Mouse (Mus musculus): ENCODE data around the gene Taf12.
"Not testable (repeated sequence)": the region's sequence is repeated elsewhere in the genome, so short reads cannot be mapped to it uniquely, and the experiment has no call there.

Taf12 gene

DNA sequence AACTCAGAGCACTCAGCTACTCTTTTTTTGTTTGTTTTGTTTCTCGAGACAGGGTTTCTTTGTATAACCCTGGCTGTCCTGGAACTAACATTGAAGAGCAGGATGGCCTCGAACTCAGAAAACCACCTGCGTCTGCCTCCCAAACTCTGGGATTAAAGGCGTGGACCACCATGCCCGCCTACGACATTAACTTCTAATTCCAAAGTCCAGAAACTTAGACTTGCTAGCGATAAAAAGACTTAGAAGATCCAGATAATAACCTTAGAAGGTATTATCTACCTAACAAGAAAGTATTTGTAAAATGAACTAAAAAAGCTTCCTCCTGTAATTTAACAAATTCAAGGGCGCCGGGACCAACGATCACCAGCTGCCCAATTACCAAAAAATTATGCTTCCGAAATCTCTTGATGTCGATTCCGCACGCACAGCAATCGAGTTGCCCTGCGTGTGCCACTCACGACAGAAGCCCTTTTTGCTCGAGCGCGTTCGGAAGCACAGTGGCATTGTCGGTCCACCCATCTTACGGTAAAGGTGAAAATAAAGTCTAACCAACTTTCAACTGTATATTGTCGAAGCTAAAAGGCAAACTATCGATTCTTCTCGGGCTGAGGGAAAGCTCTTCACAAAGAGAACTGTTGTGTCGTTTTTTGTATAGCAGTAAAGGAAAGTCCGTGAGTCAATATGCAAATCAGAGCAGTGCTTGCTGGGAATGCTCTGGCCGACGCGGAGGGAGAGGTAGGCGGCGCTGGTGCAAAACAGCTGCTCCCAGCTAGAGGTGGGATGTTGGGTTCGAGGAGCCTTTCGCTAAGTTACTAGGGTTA is 4.2 kb upstream of the Taf12 start:
- peak; percentile 91 for DNase-seq (ENCODE audit: low read depth)

DNA sequence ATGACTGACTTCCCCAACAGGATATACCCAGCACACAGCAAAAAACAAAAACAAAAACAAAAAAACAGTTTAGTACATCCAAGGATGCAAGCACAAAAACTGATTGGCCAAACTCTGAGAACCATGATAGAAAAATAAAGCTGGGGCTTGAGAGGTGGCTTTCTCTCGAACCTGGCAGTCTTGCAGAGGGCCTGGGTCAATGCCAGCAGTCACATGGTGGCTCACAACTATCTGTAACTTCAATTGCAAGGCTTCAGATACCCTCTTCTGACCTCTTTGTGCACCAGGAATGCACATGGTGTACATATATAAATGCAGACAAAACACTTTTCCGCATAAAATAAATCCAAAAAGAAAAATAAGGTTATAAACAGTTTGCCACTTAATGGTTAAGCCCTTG is 1.0 kb upstream of the Taf12 start:
- DNase-seq (ENCODE audit: low read depth): no peak

DNA sequence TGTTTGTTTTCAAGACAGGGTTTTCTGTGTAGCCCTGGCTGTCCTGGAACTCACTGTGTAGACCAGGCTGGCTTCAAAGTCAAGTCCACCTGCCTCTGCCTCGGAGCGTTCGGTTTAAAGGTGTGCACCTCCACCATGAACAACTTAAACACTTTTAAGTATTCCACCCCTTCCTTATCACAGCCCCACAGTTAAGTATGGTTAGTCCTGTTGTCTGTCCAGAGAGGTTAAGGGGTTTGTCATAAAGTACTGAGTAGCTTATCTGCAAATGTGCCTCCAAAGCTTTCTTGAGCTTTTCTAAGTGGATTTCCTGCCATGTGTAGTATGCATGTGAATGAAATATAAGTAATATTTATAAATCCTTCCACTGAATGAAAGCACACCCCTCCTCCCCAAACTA is 1.8 kb downstream of the Taf12 start:
- no peak for DNase-seq (ENCODE audit: low read depth)

DNA sequence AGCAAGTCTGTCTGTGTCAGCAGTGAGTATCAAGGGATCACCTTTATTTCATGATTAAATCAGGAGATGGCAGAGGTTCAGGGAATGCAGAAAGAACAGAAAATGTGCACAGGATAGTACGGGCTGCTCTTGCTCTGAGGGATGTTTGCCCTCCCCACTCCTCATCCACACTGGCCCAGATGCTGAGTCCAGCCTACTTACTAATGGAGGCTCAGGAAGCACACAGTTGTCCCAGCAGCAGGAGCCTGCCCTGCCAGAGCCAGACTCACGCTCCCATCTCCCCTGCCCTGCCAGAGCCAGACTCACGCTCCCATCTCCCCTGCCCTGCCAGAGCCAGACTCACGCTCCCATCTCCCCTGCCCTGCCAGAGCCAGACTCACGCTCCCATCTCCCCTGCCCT is 14.7 kb downstream of the Taf12 start:
- DNase-seq (ENCODE audit: low read depth): not testable (repeated sequence)

- no peak for DNase-seq (ENCODE audit: low read depth)
Observed at GRCm38 (mm10) chr4:132291056-132291455, 16.9 kb downstream of the Taf12 start.

DNA sequence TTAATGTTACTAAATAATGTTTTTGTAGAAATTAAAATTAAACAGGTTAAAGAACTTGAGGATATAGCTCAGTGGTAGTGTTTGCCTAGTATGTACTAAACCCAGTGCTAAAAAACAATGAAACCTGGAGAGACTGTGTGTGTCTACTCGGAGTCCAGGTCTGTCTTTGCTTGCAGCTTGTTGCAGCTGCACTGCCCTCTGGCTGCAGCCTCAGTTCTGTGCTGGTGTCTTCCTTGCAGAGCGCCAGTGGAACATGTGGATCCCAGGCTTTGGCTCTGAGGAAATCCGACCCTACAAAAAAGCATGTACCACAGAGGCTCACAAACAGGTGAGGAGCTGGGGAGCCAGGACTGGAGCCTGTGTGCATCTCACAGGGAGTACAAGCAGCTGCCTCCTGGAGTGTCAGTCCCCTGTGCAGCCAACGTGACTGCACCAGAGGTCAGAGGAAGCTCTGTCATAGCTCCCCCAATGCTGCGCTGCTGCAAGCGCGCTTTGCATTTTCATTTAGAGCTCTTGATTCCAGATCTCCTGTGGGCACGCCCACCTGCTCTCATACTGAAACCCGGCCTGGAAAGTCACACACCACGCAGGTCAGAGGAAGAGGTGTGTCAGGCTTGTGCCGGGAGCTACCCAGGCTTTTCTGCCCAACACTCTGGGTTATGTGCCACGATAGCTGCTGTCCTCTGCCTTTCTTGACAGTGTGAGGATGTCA is 17.6 kb downstream of the Taf12 start:
- DNase-seq (ENCODE audit: low read depth): no peak

GRCm38 (mm10) chr4:132292988-132293387 is 18.8 kb downstream of the Taf12 start:
- DNase-seq (ENCODE audit: low read depth): no peak

- no peak for DNase-seq (ENCODE audit: low read depth)
Observed at GRCm38 (mm10) chr4:132293682-132294240, 19.6 kb downstream of the Taf12 start.

DNA sequence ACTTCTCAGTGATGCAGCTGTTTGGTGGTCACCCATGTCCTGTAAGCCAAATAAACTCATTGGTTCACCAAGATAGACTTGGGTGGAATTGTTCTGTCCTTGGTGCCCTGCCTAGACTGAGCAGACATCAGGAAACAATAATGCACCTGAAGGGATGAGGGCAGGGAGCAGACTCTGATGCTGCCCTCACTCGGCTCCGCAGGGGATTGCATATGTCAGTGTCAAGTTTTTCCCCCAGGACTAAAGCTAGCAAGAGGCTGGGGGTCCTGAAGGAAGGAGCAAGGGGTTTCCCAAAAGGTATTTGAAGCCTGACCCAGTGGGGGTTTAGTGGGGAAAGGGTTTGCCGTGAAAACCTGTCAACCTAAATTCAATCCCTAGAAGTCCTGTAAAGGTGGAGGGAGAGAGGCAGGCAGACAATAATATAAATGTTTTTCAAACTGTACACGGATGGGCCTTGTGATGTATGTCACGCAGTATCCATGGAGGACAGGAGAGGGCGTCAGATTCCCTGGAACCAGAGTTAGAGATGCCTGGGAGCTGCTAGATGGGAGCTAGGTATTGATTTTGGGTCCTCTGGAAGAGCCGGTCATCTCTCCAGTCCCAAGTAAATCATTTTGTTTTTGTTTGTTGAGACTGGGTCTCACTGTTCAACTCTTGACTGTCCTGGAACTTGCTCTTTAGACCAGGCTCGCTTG is 21.7 kb downstream of the Taf12 start:
- DNase-seq (ENCODE audit: low read depth): no peak

DNA sequence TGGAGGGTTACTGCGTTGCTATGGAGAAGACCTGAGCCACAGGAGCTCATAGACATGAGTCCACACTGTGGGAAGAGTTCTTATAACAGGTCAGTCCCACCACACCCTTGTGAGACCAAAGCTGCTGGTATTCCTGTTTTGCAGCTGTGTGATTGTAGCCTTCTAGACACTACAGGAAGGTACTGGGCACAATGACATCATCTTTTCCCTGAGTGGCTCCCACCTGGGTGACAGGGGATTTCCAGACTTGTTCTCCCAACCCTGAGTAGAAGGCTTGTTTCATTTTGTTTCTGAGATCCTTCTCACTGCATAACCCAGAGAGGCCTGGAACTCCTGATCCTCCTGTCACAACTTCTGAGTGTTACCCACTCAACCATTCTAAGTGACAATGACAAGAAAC is 25.7 kb downstream of the Taf12 start:
- no peak for DNase-seq (ENCODE audit: low read depth)

- DNase-seq (ENCODE audit: low read depth): no peak
Observed at GRCm38 (mm10) chr4:132301486-132301885, 27.3 kb downstream of the Taf12 start.

DNA sequence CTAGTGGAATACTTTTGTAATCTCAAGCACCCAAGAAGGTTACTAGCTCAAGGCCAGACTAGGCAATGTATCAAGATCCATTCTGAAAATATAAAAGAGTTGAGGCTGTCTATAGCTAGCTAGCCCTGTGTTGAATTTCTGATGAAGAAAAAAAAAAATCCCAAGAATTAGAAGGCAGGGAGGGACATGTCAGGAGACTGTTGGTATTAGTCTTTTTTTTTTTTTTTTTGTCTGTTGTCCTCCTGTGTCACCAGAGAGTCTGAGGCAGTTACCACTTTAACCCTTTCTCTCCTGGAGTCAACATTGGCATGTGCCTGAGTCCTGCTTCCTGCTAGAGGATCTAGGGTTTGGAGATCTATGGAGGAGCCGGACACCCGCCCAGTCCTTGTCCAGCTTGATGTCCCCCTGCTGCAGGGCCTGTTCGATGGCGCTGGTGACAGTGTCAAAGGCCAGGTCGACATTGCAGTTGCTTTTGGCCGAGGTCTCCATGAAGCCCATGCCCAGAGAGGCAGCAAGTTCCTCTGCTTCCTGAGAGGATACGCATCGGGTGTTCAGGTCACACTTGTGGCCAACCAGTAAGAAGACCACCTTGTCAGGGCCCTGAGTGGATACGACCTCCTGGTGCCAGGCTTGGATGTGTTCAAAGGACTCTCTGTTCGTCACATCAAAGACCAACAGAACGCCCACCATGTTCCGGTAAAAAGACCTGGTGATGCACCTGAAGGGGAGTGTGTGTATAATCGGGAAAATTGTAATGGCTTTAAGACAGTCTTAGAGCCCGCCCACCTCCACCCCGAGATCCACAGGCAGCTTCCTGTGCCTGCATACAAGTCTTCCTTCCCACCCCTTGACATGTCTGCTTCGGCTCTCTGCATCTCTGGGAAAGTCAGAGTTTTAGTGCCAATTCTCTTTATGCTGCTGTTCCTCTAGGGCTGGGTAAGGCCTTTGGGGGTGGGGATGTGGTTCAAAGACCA is 28.1 kb downstream of the Taf12 start:
- no peak for DNase-seq (ENCODE audit: low read depth)

- no peak for DNase-seq (ENCODE audit: low read depth)
Observed at GRCm38 (mm10) chr4:132302939-132303479, 28.8 kb downstream of the Taf12 start, which contains the start of gene Rab42. Gene Rab42 (minus strand): TSS chr4:132303385.

DNA sequence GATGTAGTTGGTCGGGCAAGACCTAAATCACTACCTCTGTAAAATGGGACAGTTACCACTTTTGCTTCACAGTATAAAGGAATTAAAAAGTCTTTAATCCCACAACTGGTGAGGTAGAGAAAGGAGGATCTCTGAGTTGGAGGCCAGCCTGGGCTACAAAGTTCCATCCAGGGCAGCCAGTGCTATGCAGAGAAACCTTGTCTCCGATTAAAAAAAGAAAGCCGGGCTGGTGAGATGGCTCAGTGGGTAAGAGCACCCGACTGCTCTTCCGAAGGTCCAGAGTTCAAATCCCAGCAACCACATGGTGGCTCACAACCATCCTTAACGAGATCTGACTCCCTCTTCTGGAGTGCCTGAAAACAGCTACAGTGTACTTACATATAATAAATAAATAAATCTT is 29.3 kb downstream of the Taf12 start:
- not testable (repeated sequence) for DNase-seq (ENCODE audit: low read depth)

- DNase-seq (ENCODE audit: low read depth): no peak
Observed at GRCm38 (mm10) chr4:132305276-132305675, 31.1 kb downstream of the Taf12 start.

DNA sequence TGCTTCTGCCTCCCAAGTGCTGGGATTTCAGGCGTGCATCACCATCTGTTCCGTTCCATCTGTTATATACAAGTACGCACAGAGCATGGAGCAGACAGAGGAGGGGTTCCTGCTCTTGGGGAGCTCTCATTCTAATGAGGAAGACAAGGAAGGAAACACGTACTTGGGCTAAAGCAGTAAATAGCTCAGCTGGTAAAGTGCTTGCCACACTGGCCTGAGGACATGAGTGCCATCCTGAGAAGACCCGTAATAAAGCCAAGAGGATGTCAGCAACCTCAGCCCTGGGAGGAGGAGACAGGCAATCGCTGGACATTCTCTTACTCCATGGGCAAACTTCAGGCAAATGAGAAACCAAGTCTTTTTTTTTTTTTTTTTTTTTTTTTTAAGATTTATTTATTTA is 31.8 kb downstream of the Taf12 start:
- no peak for DNase-seq (ENCODE audit: low read depth)

DNA sequence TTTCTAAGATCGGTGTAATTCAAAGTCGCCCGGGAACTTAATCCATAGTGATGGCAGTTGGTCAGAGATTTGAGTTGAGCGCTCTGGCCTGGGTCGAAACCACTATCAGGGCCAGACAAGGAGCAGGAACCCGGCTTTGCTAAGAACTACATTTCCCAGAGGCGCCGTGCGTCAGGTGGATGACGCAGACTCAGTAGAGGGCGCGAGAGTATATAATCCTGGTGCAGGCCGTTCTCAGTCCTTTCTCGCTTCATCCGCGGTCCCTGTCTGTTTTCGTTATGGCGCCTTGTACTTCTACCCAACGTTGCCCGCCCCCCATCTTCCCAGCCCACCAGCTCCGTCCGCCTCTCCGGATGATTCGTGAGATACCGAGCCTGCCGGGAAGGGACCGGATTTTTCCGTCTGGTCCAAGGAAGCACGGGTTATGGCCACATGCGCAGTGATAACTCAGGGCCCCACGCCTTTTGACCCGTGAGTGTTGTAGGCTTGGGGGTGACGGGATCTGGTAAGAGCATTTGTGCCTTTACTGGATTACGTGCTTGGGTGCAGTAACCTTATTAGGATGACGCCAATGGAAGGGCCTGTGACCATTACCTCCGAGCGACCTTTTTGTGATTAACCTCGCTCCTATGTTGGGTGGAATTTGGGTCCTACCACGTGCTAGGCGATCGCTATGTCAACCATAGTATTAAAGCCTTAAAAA is 34.4 kb downstream of the Taf12 start:
- peak; percentile 84 for DNase-seq (ENCODE audit: low read depth)

GRCm38 (mm10) chr4:132309140-132309848 is 35.1 kb downstream of the Taf12 start:
- no peak for DNase-seq (ENCODE audit: low read depth)

- no peak for DNase-seq (ENCODE audit: low read depth)
Observed at GRCm38 (mm10) chr4:132309849-132310472, 35.8 kb downstream of the Taf12 start.
